Mouse (Mus musculus) forebrain, embryonic 15.5 days (tissue): ENCODE data around the gene Gm21954. TPM values are rescaled to one million over a fixed set of nuclear protein-coding genes. Genes with fewer than 3 reads are reported as not detected.

Experiments used
- ATAC-seq: fragments of 200-750 bp; cut with Nextera tagmentation; replicated peaks from 2 replicates; pipeline ENCODE4 v1.8.0; 2017; ENCODE audit warnings: mild to moderate bottlenecking, moderate TSS enrichment, moderate library complexity
- H3K27ac ChIP-seq: fragments of 300-500 bp; sonication (generic); replicated peaks from 2 replicates; pipeline ENCODE4 v1.5.1; 2015; ENCODE audit warnings: mild to moderate bottlenecking, inconsistent platforms
- H3K27me3 ChIP-seq: fragments of 300-500 bp; sonication (generic); 2 replicates; pipeline ENCODE4 v1.6.1; 2015; ENCODE audit warnings: inconsistent platforms
- H3K36me3 ChIP-seq: fragments of 300-500 bp; sonication (generic); 2 replicates; pipeline ENCODE4 v1.6.1; 2015; ENCODE audit warnings: mild to moderate bottlenecking, inconsistent platforms
- H3K4me1 ChIP-seq: fragments of 300-500 bp; sonication (generic); 2 replicates; pipeline ENCODE4 v1.6.1; 2015; ENCODE audit warnings: inconsistent platforms
- H3K4me2 ChIP-seq: fragments of 300-500 bp; sonication (generic); replicated peaks from 2 replicates; pipeline ENCODE4 v1.6.1; 2015; ENCODE audit warnings: mild to moderate bottlenecking, inconsistent platforms
- H3K4me3 ChIP-seq: fragments of 300-500 bp; sonication (generic); 2 replicates; pipeline ENCODE4 v1.5.1; 2015; ENCODE audit warnings: mild to moderate bottlenecking, inconsistent platforms
- H3K9ac ChIP-seq: fragments of 300-500 bp; sonication (generic); replicated peaks from 2 replicates; pipeline ENCODE4 v1.6.1; 2015; ENCODE audit warnings: mild to moderate bottlenecking, inconsistent platforms
- H3K9me3 ChIP-seq: fragments of 300-500 bp; sonication (generic); 2 replicates; pipeline ENCODE4 v1.6.1; 2016; ENCODE audit warnings: inconsistent platforms
- WGBS: fragments of 180-500 bp; shearing (Covaris S2); methylation state at CpG from one replicate; pipeline ENCODE4 v1.1.7; 2015; ENCODE audit warnings: mixed read lengths; 5-methylcytosine and 5-hydroxymethylcytosine counted together
- polyA plus RNA-seq: library from polyadenylated mRNA; unstranded; fragments of >200 nt; fragmentation: Nextera tagmentation; extraction: Ambion mirVana; gene quantifications from 2 replicates; pipeline ENCODE4 v1.2.1, GENCODE M21; 2015

Gene Gm21954
- polyA plus RNA-seq, 1 experiment from 2014 or later = not detected

- H3K4me3 ChIP-seq = no peak overlapping the region
- WGBS = 50% methylated on average over 8 of the region's 8 CpGs
- peak; percentile 41; the same call in 1 of the 2 replicates for ATAC-seq
- no peaks in the 10 kb centered on the region for H3K36me3 ChIP-seq
- no peak overlapping the region for H3K4me2 ChIP-seq
- no peak overlapping the region for H3K9ac ChIP-seq
- no peaks in the 10 kb centered on the region for H3K9me3 ChIP-seq
- peak overlapping the region; percentile 63 for H3K27ac ChIP-seq
- no peaks in the 10 kb centered on the region for H3K27me3 ChIP-seq
- peaks cover 24% of the 10 kb centered on the region for H3K4me1 ChIP-seq
Observed at GRCm38 (mm10) chr3:55440342-55440741, 31.7 kb downstream of the Gm21954 start.

GRCm38 (mm10) chr3:55438824-55439446, 33.1 kb downstream of the Gm21954 start:
- Histone ChIP-seq H3K27ac (no peak overlapping the region), H3K9me3 (no peaks in the 10 kb centered on the region), H3K27me3 (no peaks in the 10 kb centered on the region), H3K4me2 (no peak overlapping the region), H3K4me3 (no peak overlapping the region), H3K4me1 (peaks cover 27% of the 10 kb centered on the region), H3K9ac (no peak overlapping the region), H3K36me3 (no peaks in the 10 kb centered on the region)
- 79% methylated on average over 7 of the region's 7 CpGs for WGBS
- no peak for ATAC-seq

- H3K9me3 ChIP-seq = no peaks in the 10 kb centered on the region
- H3K27me3 ChIP-seq = no peaks in the 10 kb centered on the region
- ATAC-seq = no peak
- H3K4me1 ChIP-seq = peaks cover 7% of the 10 kb centered on the region; the same call in 1 of the 2 replicates
- H3K27ac ChIP-seq = no peak overlapping the region
- no peak overlapping the region for H3K9ac ChIP-seq
- H3K4me3 ChIP-seq = no peak overlapping the region
- H3K4me2 ChIP-seq = no peak overlapping the region
- 76% methylated on average over 1 of the region's 1 CpGs for WGBS
- no peaks in the 10 kb centered on the region for H3K36me3 ChIP-seq
Observed at GRCm38 (mm10) chr3:55434276-55434675, 37.7 kb downstream of the Gm21954 start.

- no peak overlapping the region for H3K4me2 ChIP-seq
- H3K36me3 ChIP-seq = no peaks in the 10 kb centered on the region
- 86% methylated on average over 3 of the region's 3 CpGs for WGBS
- H3K27ac ChIP-seq = 0 out of 2 replicates have a peak overlapping the region, but pooled peaks have one; percentile 8
- H3K4me1 ChIP-seq = peaks cover 3% of the 10 kb centered on the region; the same call in 1 of the 2 replicates
- H3K9me3 ChIP-seq = no peaks in the 10 kb centered on the region
- no peak overlapping the region for H3K9ac ChIP-seq
- ATAC-seq = no peak
- H3K27me3 ChIP-seq = no peaks in the 10 kb centered on the region
- H3K4me3 ChIP-seq = no peak overlapping the region
Observed at GRCm38 (mm10) chr3:55431223-55431622, 40.8 kb downstream of the Gm21954 start.

- no peak overlapping the region for H3K27ac ChIP-seq
- H3K36me3 ChIP-seq = no peaks in the 10 kb centered on the region
- 71% methylated on average over 2 of the region's 2 CpGs for WGBS
- H3K9ac ChIP-seq = no peak overlapping the region
- H3K9me3 ChIP-seq = no peaks in the 10 kb centered on the region
- peaks cover 3% of the 10 kb centered on the region; the same call in 1 of the 2 replicates for H3K4me1 ChIP-seq
- no peaks in the 10 kb centered on the region for H3K27me3 ChIP-seq
- no peak; the same call in 1 of the 2 replicates for ATAC-seq
- no peak overlapping the region for H3K4me3 ChIP-seq
- H3K4me2 ChIP-seq = no peak overlapping the region
Observed at GRCm38 (mm10) chr3:55430022-55430549, 41.9 kb downstream of the Gm21954 start.

- WGBS = 10% methylated on average over 11 of the region's 11 CpGs
- Histone ChIP-seq H3K27ac (peak overlapping the region; percentile 84), H3K4me2 (peak overlapping the region; percentile 30), H3K9ac (peak overlapping the region; percentile 28; the same call in 1 of the 2 replicates), H3K36me3 (no peaks in the 10 kb centered on the region), H3K9me3 (no peaks in the 10 kb centered on the region), H3K4me3 (0 out of 2 replicates have a peak overlapping the region, but pooled peaks have one; percentile 8), H3K27me3 (no peaks in the 10 kb centered on the region), H3K4me1 (peaks cover 38% of the 10 kb centered on the region)
- peak; percentile 95 for ATAC-seq
Observed at GRCm38 (mm10) chr3:55423640-55424397, 48.2 kb downstream of the Gm21954 start.

- Histone ChIP-seq H3K36me3 (no peaks in the 10 kb centered on the region), H3K4me1 (peaks cover 53% of the 10 kb centered on the region), H3K9me3 (no peaks in the 10 kb centered on the region), H3K4me3 (no peak overlapping the region), H3K27ac (0 out of 2 replicates have a peak overlapping the region, but pooled peaks have one; percentile 17), H3K4me2 (no peak overlapping the region), H3K27me3 (no peaks in the 10 kb centered on the region), H3K9ac (no peak overlapping the region)
- ATAC-seq = no peak
- WGBS = 44% methylated on average over 8 of the region's 8 CpGs
Observed at GRCm38 (mm10) chr3:55420436-55421083, 51.5 kb downstream of the Gm21954 start.

GRCm38 (mm10) chr3:55419334-55419733, 52.7 kb downstream of the Gm21954 start:
- no peaks in the 10 kb centered on the region for H3K9me3 ChIP-seq
- peaks cover 56% of the 10 kb centered on the region for H3K4me1 ChIP-seq
- no peak overlapping the region for H3K4me3 ChIP-seq
- H3K27ac ChIP-seq = peak overlapping the region; percentile 24
- no peak overlapping the region for H3K9ac ChIP-seq
- no peak for ATAC-seq
- H3K4me2 ChIP-seq = no peak overlapping the region
- H3K36me3 ChIP-seq = no peaks in the 10 kb centered on the region
- WGBS = 15% methylated on average over 3 of the region's 3 CpGs
- H3K27me3 ChIP-seq = no peaks in the 10 kb centered on the region

GRCm38 (mm10) chr3:55418845-55419244, 53.2 kb downstream of the Gm21954 start:
- H3K4me2 ChIP-seq = no peak overlapping the region
- WGBS = 62% methylated on average over 6 of the region's 6 CpGs
- H3K27me3 ChIP-seq = no peaks in the 10 kb centered on the region
- H3K4me1 ChIP-seq = peaks cover 51% of the 10 kb centered on the region
- no peak for ATAC-seq
- H3K27ac ChIP-seq = peak overlapping the region; percentile 24
- H3K4me3 ChIP-seq = no peak overlapping the region
- H3K36me3 ChIP-seq = no peaks in the 10 kb centered on the region
- no peak overlapping the region for H3K9ac ChIP-seq
- H3K9me3 ChIP-seq = no peaks in the 10 kb centered on the region

GRCm38 (mm10) chr3:55415527-55415950, 56.5 kb downstream of the Gm21954 start:
- Histone ChIP-seq H3K4me3 (no peak overlapping the region), H3K27me3 (no peaks in the 10 kb centered on the region), H3K4me1 (peaks cover 35% of the 10 kb centered on the region), H3K9ac (peak overlapping the region; percentile 44), H3K27ac (peak overlapping the region; percentile 89), H3K4me2 (peak overlapping the region; percentile 38), H3K36me3 (no peaks in the 10 kb centered on the region), H3K9me3 (no peaks in the 10 kb centered on the region)
- peak; percentile 81 for ATAC-seq
- WGBS = under 1% methylated on average over 14 of the region's 14 CpGs
